Mouse (Mus musculus): ENCODE data around the gene Polq. TPM values are rescaled to one million over a fixed set of nuclear protein-coding genes. Genes with fewer than 3 reads are reported as not detected.
A peak's percentile ranks its signal among the peaks of the same experiment; 100 is the strongest.

Gene Polq
- polyA plus RNA-seq (2016; fragmentation: Nextera tagmentation; extraction: Ambion mirVana) = 9.6 and 12.6 TPM in 2 replicates

DNA sequence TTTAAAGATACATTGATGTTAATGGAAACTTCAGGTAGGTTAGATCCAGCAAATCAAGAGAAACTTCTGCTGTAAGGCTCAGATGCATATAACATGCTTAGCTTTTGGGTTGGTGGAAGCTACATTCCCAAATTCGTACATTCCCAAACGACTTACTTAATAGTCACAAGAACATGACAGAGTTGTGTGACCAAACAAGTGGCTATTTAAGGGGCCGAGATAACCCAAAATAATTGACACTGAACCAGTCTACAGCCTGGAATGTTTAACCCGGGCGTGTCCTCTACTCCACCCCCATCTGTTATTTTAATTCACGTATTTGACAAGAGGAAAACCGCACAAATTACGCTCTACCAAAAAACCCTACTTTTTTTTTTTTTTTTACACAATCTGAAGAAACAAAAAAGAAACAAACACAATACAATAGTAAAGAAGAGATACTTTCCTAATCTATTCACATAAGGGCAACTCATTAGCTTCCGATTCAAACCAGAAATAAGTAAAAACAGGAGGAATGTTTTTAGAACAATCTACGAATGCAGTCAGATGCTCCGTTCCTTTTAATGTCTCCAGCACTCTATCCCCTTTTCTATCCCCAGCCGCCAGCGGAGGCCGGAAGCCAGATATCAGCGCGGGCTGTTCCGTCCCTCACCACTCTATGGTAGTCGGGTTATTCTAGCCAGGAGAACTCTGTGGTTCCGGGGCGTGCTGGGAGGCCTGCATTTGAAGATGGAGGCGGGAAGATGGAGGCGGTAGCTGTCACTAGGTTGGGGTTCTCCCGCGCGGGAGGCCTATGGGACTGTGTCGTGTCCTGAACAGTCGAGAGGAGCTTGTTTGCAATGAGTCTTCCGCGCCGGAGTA lies at the start of gene Polq:
Polq (plus strand) TSS at position 726 of the 861 bp plus-strand sequence.
- no peaks in the 10 kb centered on the region for H3K27me3 ChIP-seq (ENCODE audit: insufficient read depth, poor library complexity, severe bottlenecking)
- H3K9me3 ChIP-seq = no peaks in the 10 kb centered on the region
- peaks cover 16% of the 10 kb centered on the region for H3K4me1 ChIP-seq (replicated peaks)
- H3K27ac ChIP-seq = peak within 1 kb of the TSS; percentile 86
- peak within 1 kb of the TSS; percentile 96 for H3K4me3 ChIP-seq
- peaks cover 16% of the 10 kb centered on the region for H3K36me3 ChIP-seq
- WGBS = 7% methylated on average over 30 of the region's 30 CpGs
- DNase-seq (ENCODE audit: low spot score) = peak; percentile 90

DNA sequence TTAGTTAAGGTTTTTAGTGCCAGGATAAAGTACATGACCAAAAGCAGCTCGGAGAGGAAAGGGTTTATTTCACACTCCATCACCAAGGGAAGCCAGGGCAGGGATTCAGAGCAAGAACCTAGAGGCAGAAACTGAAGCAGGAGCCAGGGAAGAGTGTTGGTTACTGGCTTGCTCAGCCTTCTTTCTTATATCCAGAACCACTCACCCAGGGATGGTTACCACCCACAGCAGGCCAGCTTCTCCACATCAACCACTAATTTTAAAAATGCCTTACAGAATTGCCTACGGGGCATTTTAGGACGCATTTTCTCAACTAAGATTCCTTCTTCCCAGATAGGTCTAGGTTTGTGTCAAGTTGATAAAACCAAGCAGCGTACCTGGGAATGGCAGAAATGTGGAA lies 48.2 kb upstream of the Polq start:
- Histone ChIP-seq H3K27ac (no peak overlapping the region), H3K27me3 (ENCODE audit: insufficient read depth, poor library complexity, severe bottlenecking) (no peaks in the 10 kb centered on the region), H3K4me1 (replicated peaks) (no peaks in the 10 kb centered on the region), H3K9me3 (no peaks in the 10 kb centered on the region), H3K4me3 (no peak overlapping the region), H3K36me3 (no peaks in the 10 kb centered on the region)
- 90% methylated on average over 4 of the region's 4 CpGs for WGBS
- DNase-seq (ENCODE audit: low spot score) = no peak

DNA sequence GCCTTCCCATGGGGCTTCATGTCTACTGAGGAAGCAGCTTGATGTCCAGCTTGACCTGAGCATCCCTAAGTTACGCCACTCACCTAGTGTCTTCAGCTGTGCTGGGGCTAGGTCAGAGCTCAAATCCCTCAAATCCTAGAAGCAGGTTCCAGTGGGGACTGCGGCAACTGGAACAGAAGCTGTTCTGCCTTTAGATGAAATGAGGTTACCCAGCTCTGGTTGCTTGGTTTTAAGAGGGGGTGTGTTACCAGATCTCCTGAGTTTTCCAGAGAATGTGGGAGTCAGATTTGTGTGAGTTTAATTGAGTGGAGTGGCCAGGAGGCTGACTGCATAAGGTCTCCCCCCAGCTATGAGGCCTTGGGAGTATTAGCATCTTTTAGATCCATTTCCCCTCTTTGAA lies 32.5 kb upstream of the Polq start:
- no peak for DNase-seq (ENCODE audit: low spot score)
- 93% methylated on average over 2 of the region's 2 CpGs for WGBS
- H3K4me1 ChIP-seq (replicated peaks) = no peaks in the 10 kb centered on the region
- H3K27ac ChIP-seq = no peak overlapping the region
- H3K4me3 ChIP-seq = no peak overlapping the region
- H3K36me3 ChIP-seq = no peaks in the 10 kb centered on the region
- no peaks in the 10 kb centered on the region for H3K27me3 ChIP-seq (ENCODE audit: insufficient read depth, poor library complexity, severe bottlenecking)
- H3K9me3 ChIP-seq = 0 out of 2 replicates have a peak, but pooled peaks cover 3% of the 10 kb centered on the region

DNA sequence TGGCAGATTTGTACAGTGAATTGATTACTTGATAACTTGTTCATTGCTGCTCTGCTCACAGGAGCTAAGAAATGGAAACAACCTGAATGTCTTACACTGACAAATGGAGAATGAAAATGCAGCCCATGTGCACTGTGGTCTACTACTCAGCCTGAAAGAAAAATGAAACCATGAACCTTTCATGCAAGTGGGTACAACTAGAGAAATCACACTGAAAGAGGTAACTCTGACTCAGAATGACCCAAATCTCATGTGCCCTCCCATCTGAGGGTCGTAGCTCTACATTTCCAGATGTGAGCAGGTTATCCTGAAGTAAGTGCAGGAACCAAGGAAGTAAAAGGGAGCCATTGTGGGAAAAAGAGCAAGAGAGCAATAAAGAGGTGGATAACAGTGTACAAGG lies 27.8 kb upstream of the Polq start:
- no peaks in the 10 kb centered on the region for H3K36me3 ChIP-seq
- WGBS = 77% methylated on average over 1 of the region's 1 CpGs
- DNase-seq (ENCODE audit: low spot score) = no peak

DNA sequence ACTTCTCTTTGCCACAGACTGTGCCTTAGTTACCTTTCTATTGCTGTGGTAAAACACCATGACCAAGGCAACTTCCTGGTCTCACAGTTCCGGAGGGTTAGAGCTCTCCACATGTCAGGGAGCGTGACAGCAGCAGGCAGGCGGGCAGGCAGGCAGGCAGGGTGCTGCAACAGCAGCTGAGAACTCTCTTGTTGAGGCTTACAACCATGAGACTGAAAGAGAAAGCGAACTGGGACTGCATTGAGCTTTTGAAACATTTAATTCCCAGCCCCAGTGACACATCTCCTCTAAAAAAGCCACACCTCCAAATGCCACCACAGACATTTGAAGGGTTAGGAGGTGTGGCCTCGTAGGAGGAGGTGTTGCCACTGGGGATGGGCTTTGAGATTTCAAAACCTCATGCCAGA lies 25.9 kb upstream of the Polq start:
- no peak for DNase-seq (ENCODE audit: low spot score)
- no peak overlapping the region for H3K27ac ChIP-seq
- no peak overlapping the region for H3K4me3 ChIP-seq
- 71% methylated on average over 5 of the region's 5 CpGs for WGBS
- H3K27me3 ChIP-seq (ENCODE audit: insufficient read depth, poor library complexity, severe bottlenecking) = no peaks in the 10 kb centered on the region
- 0 out of 2 replicates have a peak, but pooled peaks cover 3% of the 10 kb centered on the region for H3K9me3 ChIP-seq
- H3K36me3 ChIP-seq = no peaks in the 10 kb centered on the region
- peaks cover 9% of the 10 kb centered on the region; the same call in 1 of the 2 replicates for H3K4me1 ChIP-seq (replicated peaks)

More for the DNA sequence above, 27.8 kb upstream of the Polq start:
- Histone ChIP-seq H3K4me1 (replicated peaks) (no peaks in the 10 kb centered on the region; the same call in 1 of the 2 replicates), H3K27ac (no peak overlapping the region), H3K9me3 (0 out of 2 replicates have a peak, but pooled peaks cover 3% of the 10 kb centered on the region), H3K4me3 (no peak overlapping the region), H3K27me3 (ENCODE audit: insufficient read depth, poor library complexity, severe bottlenecking) (no peaks in the 10 kb centered on the region)

DNA sequence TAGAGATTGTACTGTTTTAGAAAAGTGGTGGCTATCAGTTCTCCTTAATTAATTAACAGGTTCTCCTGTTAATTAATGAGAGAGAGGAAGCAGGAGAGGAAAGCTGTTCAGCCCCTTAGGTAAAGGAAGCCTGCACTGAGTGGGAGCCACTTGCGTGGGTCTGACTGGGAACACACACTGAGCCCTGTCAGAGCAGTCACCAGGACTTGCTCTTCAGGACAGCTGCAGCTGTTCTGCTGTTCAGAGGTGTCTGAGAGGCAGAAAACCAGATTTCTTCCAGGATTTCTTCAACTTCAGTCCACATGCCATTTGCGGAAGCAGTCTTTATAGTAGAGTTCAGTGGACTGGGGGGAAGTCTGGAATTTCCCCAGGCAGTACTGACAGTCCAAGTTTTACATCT lies 24.2 kb upstream of the Polq start:
- Histone ChIP-seq H3K9me3 (no peaks in the 10 kb centered on the region), H3K4me1 (replicated peaks) (peaks cover 9% of the 10 kb centered on the region; the same call in 1 of the 2 replicates), H3K4me3 (no peak overlapping the region), H3K27ac (no peak overlapping the region), H3K27me3 (ENCODE audit: insufficient read depth, poor library complexity, severe bottlenecking) (no peaks in the 10 kb centered on the region), H3K36me3 (no peaks in the 10 kb centered on the region)
- no peak for DNase-seq (ENCODE audit: low spot score)
- WGBS = 75% methylated on average over 2 of the region's 2 CpGs

DNA sequence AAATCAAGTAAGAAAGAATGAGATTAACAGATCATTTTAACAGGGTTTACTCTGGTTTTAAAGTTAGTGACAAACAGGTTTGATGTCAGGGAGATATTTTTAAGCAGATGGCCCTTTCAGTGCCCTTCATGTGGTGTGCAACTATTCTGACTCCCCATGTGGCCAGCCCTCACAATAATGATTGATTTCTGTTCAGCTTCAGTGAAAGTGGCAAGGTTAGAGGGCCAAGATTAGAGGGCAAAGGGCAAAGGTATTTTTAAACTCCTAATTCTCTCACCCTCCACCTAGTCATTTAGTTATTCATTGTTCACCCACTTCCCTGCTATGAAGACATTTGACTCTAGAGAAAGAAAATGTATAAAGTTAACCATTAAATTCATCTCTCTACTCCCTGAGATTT lies 23.5 kb upstream of the Polq start:
- no peak for DNase-seq (ENCODE audit: low spot score)
- Histone ChIP-seq H3K36me3 (no peaks in the 10 kb centered on the region), H3K27ac (no peak overlapping the region), H3K4me1 (replicated peaks) (peaks cover 9% of the 10 kb centered on the region; the same call in 1 of the 2 replicates), H3K27me3 (ENCODE audit: insufficient read depth, poor library complexity, severe bottlenecking) (no peaks in the 10 kb centered on the region), H3K4me3 (no peak overlapping the region), H3K9me3 (no peaks in the 10 kb centered on the region)

DNA sequence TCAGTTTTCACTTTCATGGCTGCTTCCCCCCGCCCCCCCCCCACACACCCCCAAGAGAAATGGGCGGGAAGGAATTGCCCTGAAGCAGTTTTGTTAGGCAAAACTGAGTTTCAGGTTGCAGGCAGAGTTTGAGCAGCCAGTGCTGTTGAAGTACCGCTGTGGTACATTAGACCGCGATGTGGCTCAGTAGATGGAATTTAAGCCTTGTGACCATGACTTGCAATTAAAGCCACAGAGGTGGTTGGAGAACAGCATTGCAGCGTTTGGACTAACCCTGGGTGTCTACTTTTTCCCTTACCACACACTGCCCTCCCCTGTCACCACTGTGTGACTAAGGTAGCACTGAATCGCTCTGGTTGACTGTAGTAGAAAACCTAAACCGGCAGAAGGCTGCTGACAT lies 22.1 kb upstream of the Polq start:
- peak; percentile 8 for DNase-seq (ENCODE audit: low spot score)
- WGBS = 75% methylated on average over 8 of the region's 8 CpGs

DNA sequence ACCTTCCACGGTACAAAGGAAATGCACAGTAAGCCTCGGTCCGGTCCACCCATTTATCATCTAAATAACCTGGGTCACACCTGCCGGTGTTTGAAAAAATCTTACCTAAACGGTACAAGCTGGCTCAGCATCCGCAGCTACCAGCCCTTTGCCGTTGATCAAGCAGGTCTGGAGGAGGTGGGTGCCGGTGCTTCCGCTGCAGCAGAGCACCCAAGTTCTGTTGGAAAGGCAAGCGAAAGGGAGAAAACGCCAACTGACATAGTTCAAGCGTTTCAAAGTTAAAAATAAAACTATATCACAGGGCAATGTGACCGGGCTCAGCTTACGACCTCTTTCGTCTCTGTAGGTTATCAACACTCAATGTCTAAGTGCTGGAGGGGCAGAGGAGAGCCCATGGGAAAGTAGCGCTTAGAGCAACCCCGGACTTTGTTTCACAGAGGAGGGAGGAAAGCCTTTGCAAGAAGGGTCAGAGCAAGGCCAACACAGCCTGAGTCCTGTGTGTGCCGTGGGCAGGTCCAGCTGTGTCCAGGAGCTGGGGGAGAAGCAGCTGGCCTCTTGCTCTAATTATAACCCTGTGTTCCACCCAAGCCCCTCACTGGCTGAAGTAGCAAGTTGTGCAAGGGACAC lies 21.5 kb upstream of the Polq start, which contains the start of gene Fbxo40:
Fbxo40 (minus strand) TSS at position 469 of the 627 bp plus-strand sequence.
- Histone ChIP-seq H3K4me3 (no peak within 1 kb of the TSS), H3K27ac (peak within 1 kb of the TSS; percentile 56; the same call in 1 of the 2 replicates), H3K4me1 (replicated peaks) (peaks cover 9% of the 10 kb centered on the region; the same call in 1 of the 2 replicates), H3K9me3 (no peaks in the 10 kb centered on the region), H3K36me3 (no peaks in the 10 kb centered on the region), H3K27me3 (ENCODE audit: insufficient read depth, poor library complexity, severe bottlenecking) (no peaks in the 10 kb centered on the region)
- no peak for DNase-seq (ENCODE audit: low spot score)
- 79% methylated on average over 18 of the region's 18 CpGs for WGBS

More for the DNA sequence above, 22.1 kb upstream of the Polq start:
- Histone ChIP-seq H3K4me3 (no peak overlapping the region), H3K4me1 (replicated peaks) (peaks cover 9% of the 10 kb centered on the region; the same call in 1 of the 2 replicates), H3K36me3 (no peaks in the 10 kb centered on the region), H3K27ac (no peak overlapping the region), H3K9me3 (no peaks in the 10 kb centered on the region), H3K27me3 (ENCODE audit: insufficient read depth, poor library complexity, severe bottlenecking) (no peaks in the 10 kb centered on the region)

DNA sequence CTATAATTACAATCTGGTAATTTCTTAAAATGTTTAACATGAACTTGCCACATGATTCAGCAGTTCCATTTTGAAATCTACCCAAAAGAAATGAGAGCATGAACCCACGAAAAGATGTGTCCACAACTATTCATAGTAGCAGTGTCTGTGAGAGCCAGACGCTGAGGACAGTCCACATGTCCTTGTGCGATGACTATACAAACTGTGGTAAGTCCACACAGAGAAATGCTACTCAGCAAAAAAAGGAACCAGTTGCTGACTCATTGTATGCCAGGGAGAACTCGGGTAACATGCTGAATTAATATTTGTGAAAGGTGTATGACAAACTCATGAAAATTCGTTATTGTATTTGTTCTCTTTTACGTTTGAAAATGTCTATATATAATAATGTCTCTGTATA lies 13.9 kb upstream of the Polq start:
- H3K4me1 ChIP-seq (replicated peaks) = no peaks in the 10 kb centered on the region
- no peaks in the 10 kb centered on the region for H3K9me3 ChIP-seq

DNA sequence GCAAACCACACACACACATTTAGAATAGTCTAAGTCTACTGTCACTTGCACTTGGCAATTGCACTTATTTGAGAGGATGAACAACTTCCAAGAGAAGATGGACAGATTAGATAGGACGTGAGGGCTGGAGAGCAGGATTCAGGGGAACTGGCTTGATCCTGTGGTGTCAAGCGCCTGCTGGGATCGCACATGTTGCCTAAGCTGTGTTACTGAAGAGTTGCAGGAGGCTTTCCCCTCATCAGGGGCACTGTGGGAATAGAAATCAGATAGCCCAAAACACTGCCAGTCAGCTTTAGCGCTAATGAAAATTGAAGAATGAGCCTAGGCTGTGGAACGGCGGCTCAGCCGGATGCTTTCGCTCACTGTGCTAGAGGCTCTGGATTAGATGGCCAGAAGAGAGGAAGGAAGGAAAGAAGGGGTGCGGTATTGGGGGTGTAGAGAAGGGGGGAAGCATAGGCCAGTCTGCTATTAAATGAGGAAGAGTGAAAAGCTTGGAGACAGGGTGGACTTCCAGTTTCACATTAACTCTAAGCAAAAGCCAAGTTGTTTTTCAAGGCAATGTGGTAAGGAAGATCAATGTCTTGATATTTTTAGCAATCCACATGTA lies 12.1 kb upstream of the Polq start:
- H3K27ac ChIP-seq = no peak overlapping the region
- H3K9me3 ChIP-seq = no peaks in the 10 kb centered on the region
- H3K4me3 ChIP-seq = no peak overlapping the region
- H3K27me3 ChIP-seq (ENCODE audit: insufficient read depth, poor library complexity, severe bottlenecking) = no peaks in the 10 kb centered on the region
- no peaks in the 10 kb centered on the region for H3K4me1 ChIP-seq (replicated peaks)
- WGBS = 72% methylated on average over 9 of the region's 9 CpGs
- H3K36me3 ChIP-seq = no peaks in the 10 kb centered on the region
- no peak for DNase-seq (ENCODE audit: low spot score)

More for the DNA sequence above, 13.9 kb upstream of the Polq start:
- no peaks in the 10 kb centered on the region for H3K27me3 ChIP-seq (ENCODE audit: insufficient read depth, poor library complexity, severe bottlenecking)
- H3K36me3 ChIP-seq = no peaks in the 10 kb centered on the region
- H3K27ac ChIP-seq = no peak overlapping the region
- no peak for DNase-seq (ENCODE audit: low spot score)
- no peak overlapping the region for H3K4me3 ChIP-seq
- 88% methylated on average over 6 of the region's 6 CpGs for WGBS

DNA sequence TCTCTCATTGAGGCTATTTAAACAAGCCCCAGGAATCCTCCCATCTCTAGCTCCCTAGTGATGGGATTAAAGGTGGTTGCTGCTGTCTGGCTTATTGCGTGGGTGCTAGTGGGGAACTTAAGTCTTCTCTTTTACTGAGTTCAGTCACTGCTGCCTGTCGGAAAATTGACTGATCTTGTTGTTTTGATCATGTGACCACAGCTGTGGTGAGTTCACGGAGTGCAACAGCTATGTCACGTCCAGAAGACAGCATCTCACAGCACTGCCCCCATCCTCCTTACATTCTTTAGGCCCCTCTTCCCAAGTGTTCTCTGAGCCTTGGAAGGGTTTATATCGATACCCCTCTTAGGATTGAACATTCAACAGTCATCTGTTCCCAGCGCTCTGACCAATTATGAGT lies 2.3 kb upstream of the Polq start:
- Histone ChIP-seq H3K36me3 (peaks cover 3% of the 10 kb centered on the region), H3K4me3 (no peak overlapping the region), H3K4me1 (replicated peaks) (peaks cover 16% of the 10 kb centered on the region), H3K9me3 (no peaks in the 10 kb centered on the region), H3K27ac (no peak overlapping the region), H3K27me3 (ENCODE audit: insufficient read depth, poor library complexity, severe bottlenecking) (no peaks in the 10 kb centered on the region)
- 75% methylated on average over 6 of the region's 6 CpGs for WGBS
- DNase-seq (ENCODE audit: low spot score) = no peak
